In the genomic region with DNA sequence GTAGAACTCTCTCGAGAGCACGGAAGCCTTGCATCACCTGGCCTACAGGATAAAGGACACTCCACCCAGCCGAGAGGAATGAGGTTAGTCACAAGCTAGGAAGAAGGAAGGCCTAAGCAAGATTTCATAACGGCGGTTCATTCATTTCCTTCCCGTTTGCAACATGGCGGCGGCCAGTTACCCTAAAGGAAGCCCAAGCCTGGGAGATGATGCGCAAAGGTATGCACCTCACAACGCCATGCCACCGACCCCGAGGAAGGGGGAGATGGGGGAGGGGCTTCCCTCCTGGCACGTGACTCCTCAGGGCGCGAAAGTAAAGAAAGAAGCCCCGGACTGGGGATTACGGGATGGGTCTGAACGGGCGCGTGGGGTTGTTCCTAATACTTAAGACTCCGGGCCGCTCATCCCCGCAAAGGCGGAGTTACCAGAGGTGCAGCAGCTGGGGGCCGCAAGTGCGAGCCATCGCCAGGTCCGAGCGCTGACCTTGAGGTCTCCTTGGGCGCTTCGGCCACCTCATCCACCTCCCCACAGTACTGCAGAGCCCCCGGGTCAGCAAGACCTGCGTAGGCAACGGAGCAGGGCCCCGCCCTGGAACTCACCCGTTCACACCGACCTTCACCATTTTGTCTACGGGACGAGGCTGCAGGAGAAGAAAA, we compare ENCODE assay signal across 7 mouse cellular contexts. TPM values are rescaled to one million over a fixed set of nuclear protein-coding genes. Genes with fewer than 3 reads are reported as not detected.
DNase-seq lines count a peak whose midpoint lies in the region; ATAC-seq and TF ChIP-seq lines count a peak whose summit lies in the region.

No protein-coding gene starts in this region.

- H3K36me3 ChIP-seq in MEL (ENCODE audit: control insufficient read depth in 1 of 2, insufficient read depth in 2 of 2, low read length in 2 of 2) = peaks cover 0 to 30% of the 10 kb centered on the region in 2 experiments; a peak in 3 of 4 replicates
- peaks cover 12% of the 10 kb centered on the region for H3K36me3 ChIP-seq in forebrain, embryonic 11.5 days (ENCODE audit: control insufficient read depth, insufficient read depth, low read length)
- peaks cover 76% of the 10 kb centered on the region for H3K36me3 ChIP-seq in megakaryocyte, embryonic 14.5 days (replicated peaks; ENCODE audit: low read length)
- peaks cover 19% of the 10 kb centered on the region for H3K36me3 ChIP-seq in spleen, adult 2 months (ENCODE audit: control insufficient read depth, insufficient read depth, low read length)

- peak in 1 of 2 experiments; percentile 19; a peak in 2 of 4 replicates for TF ChIP-seq POLR2A in MEL (IDR thresholded peaks at IDR 0.05; ENCODE audit: control insufficient read depth in 1 of 2, insufficient read depth in 1 of 2, low read depth in 1 of 2, low read length in 2 of 2, poor library complexity in 1 of 2)
- no peak for TF ChIP-seq POLR2A in bone marrow macrophage, adult 2 months (IDR thresholded peaks at IDR 0.05; ENCODE audit: borderline replicate concordance, low read depth, low read length)
- TF ChIP-seq POLR2A in spleen, adult 2 months (IDR thresholded peaks at IDR 0.05; ENCODE audit: low read depth, low read length) = no peak

- peak overlapping the region; percentile 83 for H3K27ac ChIP-seq in MEL (ENCODE audit: control insufficient read depth, low read depth, low read length)
- H3K27ac ChIP-seq in bone marrow macrophage, adult 2 months (ENCODE audit: insufficient read depth, low read depth, low read length) = peak overlapping the region; percentile 85
- peak overlapping the region; percentile 88 for H3K27ac ChIP-seq in forebrain, embryonic 11.5 days (ENCODE audit: low read depth, low read length)
- H3K27ac ChIP-seq in spleen, adult 2 months (ENCODE audit: insufficient read depth, low read length) = peak overlapping the region; percentile 67

- no peak for TF ChIP-seq RAD21 in MEL (IDR thresholded peaks at IDR 0.05; ENCODE audit: low read depth, low read length)

- peak; percentile 40 for ATAC-seq in forebrain, embryonic 11.5 days (replicated peaks; ENCODE audit: low FRiP score)
- ATAC-seq in hematopoietic stem cell, adult 5-6 weeks (replicated peaks in 1 of 2; ENCODE audit: insufficient read depth in 1 of 2, low FRiP score in 2 of 2, low TSS enrichment in 1 of 2, low read depth in 1 of 2, poor library complexity in 2 of 2, severe bottlenecking in 2 of 2) = peak; percentile 6 to 27; a peak in 2 of 4 replicates

- under 1% methylated on average over 39 of the region's 39 CpGs for WGBS in forebrain, embryonic 11.5 days
- WGBS in spleen, adult 2 months = under 1% methylated on average over 39 of the region's 39 CpGs

- no peak for TF ChIP-seq EP300 in MEL (IDR thresholded peaks at IDR 0.05; ENCODE audit: low read depth in 1 of 2, low read length in 2 of 2)

- peak overlapping the region; percentile 64 to 74 for H3K4me3 ChIP-seq in MEL (ENCODE audit: control insufficient read depth in 1 of 2, insufficient read depth in 1 of 2, low read depth in 2 of 2, low read length in 2 of 2)
- peak overlapping the region; percentile 92 for H3K4me3 ChIP-seq in bone marrow macrophage, adult 2 months (ENCODE audit: insufficient read depth, low read length)
- peak overlapping the region; percentile 96 for H3K4me3 ChIP-seq in forebrain, embryonic 11.5 days (ENCODE audit: low read depth, low read length)
- H3K4me3 ChIP-seq in megakaryocyte, embryonic 14.5 days (replicated peaks) = peak overlapping the region; percentile 100
- H3K4me3 ChIP-seq in spleen, adult 2 months (ENCODE audit: extremely low read depth, insufficient read depth, insufficient read length) = peak overlapping the region; percentile 87

- no peaks in the 10 kb centered on the region for H3K27me3 ChIP-seq in MEL (ENCODE audit: control insufficient read depth in 1 of 2, insufficient read depth in 2 of 2, low read length in 2 of 2)
- no peaks in the 10 kb centered on the region for H3K27me3 ChIP-seq in forebrain, embryonic 11.5 days (ENCODE audit: control insufficient read depth, insufficient read depth, low read length)
- no peaks in the 10 kb centered on the region for H3K27me3 ChIP-seq in megakaryocyte, embryonic 14.5 days (replicated peaks)
- no peaks in the 10 kb centered on the region for H3K27me3 ChIP-seq in spleen, adult 2 months (ENCODE audit: control insufficient read depth, insufficient read depth, low read length)

- H3K79me2 ChIP-seq in MEL (ENCODE audit: control insufficient read depth, insufficient read depth, low read length, poor library complexity) = peaks cover 24% of the 10 kb centered on the region

- H3K9ac ChIP-seq in MEL (ENCODE audit: control insufficient read depth, low read depth, low read length, poor library complexity, severe bottlenecking) = peak overlapping the region; percentile 94
- H3K9ac ChIP-seq in forebrain, embryonic 11.5 days (ENCODE audit: low read length) = peak overlapping the region; percentile 99

- no peak for TF ChIP-seq CTCF in MEL (IDR thresholded peaks at IDR 0.05 in 2 of 3, conservative IDR thresholded peaks at IDR 0.05 in 1 of 3; ENCODE audit: control insufficient read depth in 1 of 3, insufficient read depth in 1 of 3, low read depth in 2 of 3, low read length in 3 of 3, poor library complexity in 1 of 3, severe bottlenecking in 1 of 3)
- no peak for TF ChIP-seq CTCF in bone marrow macrophage, adult 2 months (IDR thresholded peaks at IDR 0.05; ENCODE audit: low read depth, low read length)
- no peak for TF ChIP-seq CTCF in spleen, adult 2 months (IDR thresholded peaks at IDR 0.05; ENCODE audit: extremely low read depth, insufficient read depth, insufficient read length, insufficient replicate concordance)

- H3K4me1 ChIP-seq in MEL (ENCODE audit: control insufficient read depth in 1 of 2, insufficient read depth in 2 of 2, low read length in 2 of 2) = peaks cover 3 to 35% of the 10 kb centered on the region in 2 experiments
- peaks cover 12% of the 10 kb centered on the region for H3K4me1 ChIP-seq in bone marrow macrophage, adult 2 months (ENCODE audit: control insufficient read depth, insufficient read depth, low read length)
- peaks cover 26% of the 10 kb centered on the region for H3K4me1 ChIP-seq in forebrain, embryonic 11.5 days (replicated peaks; ENCODE audit: control insufficient read depth, insufficient read depth, low read length)
- H3K4me1 ChIP-seq in megakaryocyte, embryonic 14.5 days = peaks cover 75% of the 10 kb centered on the region
- H3K4me1 ChIP-seq in spleen, adult 2 months (ENCODE audit: control insufficient read depth, insufficient read depth, insufficient read length) = peaks cover 10% of the 10 kb centered on the region; the same call in 1 of the 2 replicates

- peak overlapping the region; percentile 76 for H3K4me2 ChIP-seq in forebrain, embryonic 11.5 days (ENCODE audit: low read depth, low read length, severe bottlenecking)

- no peaks in the 10 kb centered on the region for H3K9me3 ChIP-seq in MEL (replicated peaks; ENCODE audit: insufficient read depth, low read length)
- H3K9me3 ChIP-seq in forebrain, embryonic 11.5 days (ENCODE audit: control insufficient read depth, low read length) = no peaks in the 10 kb centered on the region
- H3K9me3 ChIP-seq in megakaryocyte, embryonic 14.5 days = no peaks in the 10 kb centered on the region

- DNase-seq in MEL (ENCODE audit: low read depth, low spot score) = peak; percentile 74
- DNase-seq in forebrain, embryonic 11.5 days (ENCODE audit: low spot score) = peak; percentile 90
- DNase-seq in left cerebral cortex, adult 8-10 months (ENCODE audit: low spot score in 2 of 2) = peak; percentile 40 to 62
- DNase-seq in spleen, adult 2 months (ENCODE audit: low read depth in 1 of 2, low spot score in 2 of 2) = peak; percentile 32 to 45

RNA-seq across cellular contexts. Expression of gene Gapdh, which starts 1.5 kb away (rescaled TPM):
- 723 and 1,144 TPM in 2 replicates for total RNA-seq in MEL (2012; rRNA removed)
- polyA plus RNA-seq in MEL (2012; ENCODE audit: insufficient read depth in 1 of 2, insufficient read length in 2 of 2, low read depth in 1 of 2, low replicate concordance in 2 of 2, missing spikeins in 1 of 2) = 1,000 to 10,000 TPM in 1 of 2 experiments, not detected in 1; 1,834 TPM
- polyA plus RNA-seq in bone marrow macrophage, adult 2 months (2012; ENCODE audit: insufficient read depth, insufficient read length, missing spikeins) = 229 and 264 TPM in 2 replicates
- 2,700 and 2,872 TPM in 2 replicates for polyA plus RNA-seq in forebrain, embryonic 11.5 days (2014; fragmentation: Nextera tagmentation; extraction: Ambion mirVana)
- total RNA-seq in hematopoietic stem cell, adult 5-6 weeks (2017) = 727 and 879 TPM in 2 replicates
- total RNA-seq in left cerebral cortex, adult 8-10 months (2022) = 1,000 to 10,000 TPM; 2,585 to 3,221 (median 2,921) TPM
- polyA plus RNA-seq in megakaryocyte, embryonic 14.5 days (2012; ENCODE audit: insufficient read depth, low replicate concordance) = 5,967 and 19,384 TPM in 2 replicates
- polyA plus RNA-seq in spleen, adult 2 months (2012; rRNA removed) = 1,160 and 1,333 TPM in 2 replicates

RNA-seq across cellular contexts. Expression of gene Iffo1, which starts 19.8 kb away (rescaled TPM):
- total RNA-seq in MEL (2012; rRNA removed) = 75.4 and 96.1 TPM in 2 replicates
- polyA plus RNA-seq in MEL (2012; ENCODE audit: insufficient read depth in 1 of 2, insufficient read length in 2 of 2, low read depth in 1 of 2, low replicate concordance in 2 of 2, missing spikeins in 1 of 2) = 10 to 100 TPM in 1 of 2 experiments, not detected in 1; 96.9 TPM
- 51.8 and 57.0 TPM in 2 replicates for polyA plus RNA-seq in bone marrow macrophage, adult 2 months (2012; ENCODE audit: insufficient read depth, insufficient read length, missing spikeins)
- polyA plus RNA-seq in forebrain, embryonic 11.5 days (2014; fragmentation: Nextera tagmentation; extraction: Ambion mirVana) = 10.5 and 12.3 TPM in 2 replicates
- 13.3 and 14.2 TPM in 2 replicates for total RNA-seq in hematopoietic stem cell, adult 5-6 weeks (2017)
- 10 to 100 TPM; 62.0 to 68.5 (median 66.4) TPM for total RNA-seq in left cerebral cortex, adult 8-10 months (2022)
- 20.6 and 36.4 TPM in 2 replicates for polyA plus RNA-seq in megakaryocyte, embryonic 14.5 days (2012; ENCODE audit: insufficient read depth, low replicate concordance)
- polyA plus RNA-seq in spleen, adult 2 months (2012; rRNA removed) = 58.0 and 66.8 TPM in 2 replicates

RNA-seq across cellular contexts. Expression of gene Ncapd2, which starts 26.7 kb away (rescaled TPM):
- total RNA-seq in MEL (2012; rRNA removed) = 86.6 and 88.8 TPM in 2 replicates
- 100 to 1,000 TPM in 1 of 2 experiments, not detected in 1; 394 TPM for polyA plus RNA-seq in MEL (2012; ENCODE audit: insufficient read depth in 1 of 2, insufficient read length in 2 of 2, low read depth in 1 of 2, low replicate concordance in 2 of 2, missing spikeins in 1 of 2)
- polyA plus RNA-seq in bone marrow macrophage, adult 2 months (2012; ENCODE audit: insufficient read depth, insufficient read length, missing spikeins) = 83.1 and 85.5 TPM in 2 replicates
- 225 and 271 TPM in 2 replicates for polyA plus RNA-seq in forebrain, embryonic 11.5 days (2014; fragmentation: Nextera tagmentation; extraction: Ambion mirVana)
- total RNA-seq in hematopoietic stem cell, adult 5-6 weeks (2017) = 199 and 281 TPM in 2 replicates
- 10 to 100 TPM; 25.9 to 32.9 (median 30.5) TPM for total RNA-seq in left cerebral cortex, adult 8-10 months (2022)
- 92.0 and 141 TPM in 2 replicates for polyA plus RNA-seq in megakaryocyte, embryonic 14.5 days (2012; ENCODE audit: insufficient read depth, low replicate concordance)
- polyA plus RNA-seq in spleen, adult 2 months (2012; rRNA removed) = 84.6 and 110 TPM in 2 replicates

RNA-seq across cellular contexts. Expression of gene Mrpl51, which starts 26.8 kb away (rescaled TPM):
- total RNA-seq in MEL (2012; rRNA removed) = 208 and 251 TPM in 2 replicates
- 100 to 1,000 TPM in 1 of 2 experiments, not detected in 1; 286 TPM for polyA plus RNA-seq in MEL (2012; ENCODE audit: insufficient read depth in 1 of 2, insufficient read length in 2 of 2, low read depth in 1 of 2, low replicate concordance in 2 of 2, missing spikeins in 1 of 2)
- polyA plus RNA-seq in bone marrow macrophage, adult 2 months (2012; ENCODE audit: insufficient read depth, insufficient read length, missing spikeins) = 68.6 and 82.0 TPM in 2 replicates
- polyA plus RNA-seq in forebrain, embryonic 11.5 days (2014; fragmentation: Nextera tagmentation; extraction: Ambion mirVana) = 195 and 197 TPM in 2 replicates
- 72.6 and 78.6 TPM in 2 replicates for total RNA-seq in hematopoietic stem cell, adult 5-6 weeks (2017)
- total RNA-seq in left cerebral cortex, adult 8-10 months (2022) = 10 to 100 TPM; 74.9 to 79.0 (median 77.2) TPM
- polyA plus RNA-seq in megakaryocyte, embryonic 14.5 days (2012; ENCODE audit: insufficient read depth, low replicate concordance) = 68.3 and 124 TPM in 2 replicates
- 21.2 and 29.4 TPM in 2 replicates for polyA plus RNA-seq in spleen, adult 2 months (2012; rRNA removed)

RNA-seq across cellular contexts. Expression of gene Nop2, which starts 33.1 kb away (rescaled TPM):
- total RNA-seq in MEL (2012; rRNA removed) = 210 and 263 TPM in 2 replicates
- 100 to 1,000 TPM; 221 to 337 TPM for polyA plus RNA-seq in MEL (2012; ENCODE audit: insufficient read depth in 1 of 2, insufficient read length in 2 of 2, low read depth in 1 of 2, low replicate concordance in 2 of 2, missing spikeins in 1 of 2)
- 10.7 and 11.4 TPM in 2 replicates for polyA plus RNA-seq in bone marrow macrophage, adult 2 months (2012; ENCODE audit: insufficient read depth, insufficient read length, missing spikeins)
- 65.4 and 70.3 TPM in 2 replicates for polyA plus RNA-seq in forebrain, embryonic 11.5 days (2014; fragmentation: Nextera tagmentation; extraction: Ambion mirVana)
- total RNA-seq in hematopoietic stem cell, adult 5-6 weeks (2017) = 58.8 and 63.4 TPM in 2 replicates
- 10 to 100 TPM; 25.4 to 28.2 (median 27.2) TPM for total RNA-seq in left cerebral cortex, adult 8-10 months (2022)
- 18.4 and 24.5 TPM in 2 replicates for polyA plus RNA-seq in megakaryocyte, embryonic 14.5 days (2012; ENCODE audit: insufficient read depth, low replicate concordance)
- polyA plus RNA-seq in spleen, adult 2 months (2012; rRNA removed) = 14.0 and 16.2 TPM in 2 replicates

Comparison
In these comparisons a context has a peak if more than half of its experiments do, and no peak if none do; other contexts are left out.
1. Peak in every context shown above with its lines: DNase-seq, ATAC-seq, H3K4me3 ChIP-seq and H3K27ac ChIP-seq.
2. DNase-seq: peak in every context shown above with its lines; median percentile 90 in forebrain, embryonic 11.5 days; 74 in MEL; 51 in left cerebral cortex, adult 8-10 months; 38 in spleen, adult 2 months.